Mouse (Mus musculus): Measurements from ENCODE around the gene Smap2.

Gene Smap2

DNA sequence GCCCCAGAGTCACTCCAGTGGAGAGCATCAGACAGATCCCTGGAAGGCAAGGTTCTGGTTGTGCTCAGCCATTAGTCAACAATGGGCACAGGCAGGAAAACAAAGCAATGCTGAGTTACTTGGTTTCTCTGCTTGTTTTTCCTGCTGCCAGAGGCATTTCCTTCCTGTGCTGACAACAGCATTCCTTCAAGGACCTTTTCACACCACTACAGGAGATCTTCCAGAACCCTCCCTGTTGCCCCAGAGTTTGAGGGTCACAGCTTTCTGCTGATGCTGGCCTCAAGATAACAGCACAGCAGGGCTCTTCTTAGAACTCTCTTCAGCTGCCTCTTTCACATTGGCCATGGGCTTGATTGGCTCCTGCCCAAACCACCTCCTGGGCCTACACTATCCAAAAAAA, 4.9 kb upstream of the Smap2 start:
- no peak for DNase-seq (ENCODE audit: low read depth in 1 of 2, low spot score in 2 of 2)

DNA sequence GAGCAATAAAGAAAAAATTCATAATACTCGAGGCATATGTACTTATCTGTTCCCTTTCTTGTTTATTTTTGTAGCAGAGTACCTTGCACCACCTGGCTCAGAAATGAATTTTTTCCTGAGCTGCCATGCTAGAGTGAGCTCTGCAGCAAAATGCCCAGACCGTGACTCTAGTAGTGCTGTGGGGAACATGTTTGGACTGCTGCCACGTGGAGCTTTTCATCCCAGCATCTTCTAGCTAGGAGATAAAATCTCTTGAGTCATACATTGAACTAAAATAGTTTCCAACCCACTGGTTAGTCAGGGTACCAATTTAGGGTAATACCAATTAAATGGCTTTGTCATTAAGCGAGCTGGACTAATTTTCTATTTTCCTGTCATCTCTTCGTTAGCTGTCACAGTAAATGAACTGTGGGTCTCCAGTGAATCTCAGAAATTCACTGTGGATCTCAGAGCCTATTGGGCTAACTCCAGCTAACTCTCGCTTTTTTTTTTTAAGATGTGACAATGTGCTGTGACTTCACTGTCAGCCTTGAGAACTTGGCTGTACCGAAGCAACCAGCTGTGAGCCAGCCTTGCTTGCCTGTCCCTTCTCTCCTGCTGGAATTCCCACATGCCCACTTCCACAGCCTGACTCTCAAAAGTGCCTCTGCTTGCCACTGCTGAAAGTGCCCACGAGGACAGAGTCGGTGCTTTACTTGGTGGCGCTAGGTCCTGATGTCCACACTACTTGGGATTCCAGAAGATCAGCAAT, 3.2 kb upstream of the Smap2 start:
- DNase-seq (ENCODE audit: low read depth in 1 of 2, low spot score in 2 of 2) = no peak

DNA sequence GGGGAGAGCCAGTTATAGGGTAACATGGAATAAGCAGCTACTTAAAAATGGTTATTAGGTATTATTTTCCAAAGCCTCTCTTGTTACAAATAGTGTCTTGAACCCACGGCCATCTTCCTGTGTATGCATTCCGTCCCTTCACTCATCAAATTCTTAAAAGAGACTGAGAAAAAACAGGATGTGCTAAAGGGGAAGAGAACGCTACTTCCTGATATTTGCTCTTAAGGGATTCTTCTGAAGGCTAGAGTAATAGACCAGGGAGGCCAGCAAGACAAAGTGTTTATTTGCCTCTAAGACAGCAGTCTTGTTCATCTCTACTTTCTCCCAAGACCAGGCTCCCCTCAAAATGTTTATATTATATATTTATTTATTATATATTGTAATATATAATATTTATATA, 1.2 kb upstream of the Smap2 start:
- DNase-seq (ENCODE audit: low read depth in 1 of 2, low spot score in 2 of 2) = no peak

DNA sequence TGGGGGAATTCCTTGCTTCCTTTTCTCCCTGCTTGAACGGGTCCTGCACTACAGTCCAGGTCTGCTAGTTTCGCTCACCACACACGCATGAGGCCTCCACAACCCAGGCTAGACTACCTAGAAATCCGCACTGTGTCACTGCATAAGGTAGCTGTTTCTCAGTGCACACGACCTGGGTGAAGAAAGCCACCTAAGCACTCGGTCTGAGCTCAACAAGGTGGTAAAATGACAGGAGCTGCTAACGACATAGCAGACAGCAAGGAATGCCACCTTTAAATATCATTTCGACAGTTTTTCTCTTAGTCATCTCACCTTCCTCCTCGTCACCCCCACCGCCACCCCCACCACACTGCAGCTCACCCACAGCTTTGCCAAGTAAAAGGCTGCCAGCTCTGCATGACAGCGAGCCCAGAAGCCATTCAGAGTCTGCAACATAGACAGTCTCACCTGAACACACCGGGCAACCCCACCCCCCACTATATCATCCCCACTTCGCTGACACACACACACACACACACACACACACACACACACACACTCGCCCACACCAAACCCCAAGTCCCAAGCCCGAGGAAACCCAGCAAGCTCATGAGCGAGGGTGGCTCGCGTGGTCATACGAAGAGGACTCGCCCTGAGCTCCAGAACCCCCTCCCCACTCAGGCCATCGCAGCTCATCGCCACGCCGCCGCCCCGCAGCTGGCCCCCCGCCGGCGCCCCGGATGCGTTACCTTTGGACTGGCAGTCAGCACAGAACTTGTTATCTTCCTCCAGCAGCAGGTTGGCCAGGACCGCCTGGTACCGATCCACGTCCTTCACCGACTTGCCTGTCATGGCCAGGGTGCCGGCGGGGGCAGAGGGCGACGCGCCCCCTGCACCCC, 787 bp downstream of the Smap2 start:
- DNase-seq (ENCODE audit: low read depth in 1 of 2, low spot score in 2 of 2) = no peak

DNA sequence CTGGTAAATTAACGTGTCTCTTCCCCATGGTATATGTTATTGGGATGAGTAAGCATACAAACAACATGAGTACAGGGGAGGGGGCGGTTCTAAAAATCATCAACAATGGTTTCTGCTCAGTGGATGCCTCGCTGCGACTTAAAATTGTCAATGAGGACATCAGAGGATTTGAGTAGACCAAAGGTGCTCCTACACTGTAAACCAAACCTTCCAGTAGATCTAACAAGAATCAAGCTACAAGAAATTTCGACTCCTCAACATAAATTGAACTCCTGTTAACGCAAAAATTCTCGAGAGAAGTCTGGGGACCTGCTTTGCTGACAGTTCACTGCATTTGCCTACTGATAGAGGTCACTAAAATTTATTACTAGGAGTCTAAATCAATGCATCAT, 1.8 kb downstream of the Smap2 start:
- no peak for DNase-seq (ENCODE audit: low read depth in 1 of 2, low spot score in 2 of 2)

DNA sequence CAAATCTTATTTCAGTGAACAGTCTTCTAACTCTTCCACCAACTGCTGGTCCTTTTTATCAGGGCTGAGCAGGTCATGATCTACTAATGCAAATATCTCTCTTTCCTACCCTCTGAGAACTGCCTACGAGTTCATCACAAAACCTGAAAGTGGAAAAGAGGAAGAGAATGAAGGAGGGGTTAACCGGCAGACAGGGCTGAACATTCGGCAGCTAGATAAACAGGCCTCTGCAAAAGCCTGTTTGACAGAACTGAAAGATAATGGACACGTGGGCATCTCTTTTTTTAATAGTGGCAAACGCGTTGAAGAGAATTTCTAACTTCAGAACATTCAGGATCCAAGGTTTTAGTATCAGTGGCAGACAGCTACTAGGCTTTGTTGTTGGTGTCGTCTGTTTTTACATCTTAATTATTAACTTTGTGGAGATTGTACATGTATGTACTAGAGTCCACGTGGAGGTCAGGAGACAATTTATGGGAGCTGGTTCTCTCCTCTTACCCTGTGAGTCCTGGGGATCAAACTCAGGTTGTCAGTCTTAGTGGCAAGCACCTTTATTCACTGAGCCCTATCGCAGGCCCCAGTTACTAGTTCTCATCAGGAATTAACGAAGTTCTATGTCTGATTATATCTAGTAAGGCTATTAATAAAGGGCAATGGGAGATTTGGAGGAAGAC, 2.3 kb downstream of the Smap2 start:
- peak in 1 of 2 experiments; percentile 28 for DNase-seq (ENCODE audit: low read depth in 1 of 2, low spot score in 2 of 2)

DNA sequence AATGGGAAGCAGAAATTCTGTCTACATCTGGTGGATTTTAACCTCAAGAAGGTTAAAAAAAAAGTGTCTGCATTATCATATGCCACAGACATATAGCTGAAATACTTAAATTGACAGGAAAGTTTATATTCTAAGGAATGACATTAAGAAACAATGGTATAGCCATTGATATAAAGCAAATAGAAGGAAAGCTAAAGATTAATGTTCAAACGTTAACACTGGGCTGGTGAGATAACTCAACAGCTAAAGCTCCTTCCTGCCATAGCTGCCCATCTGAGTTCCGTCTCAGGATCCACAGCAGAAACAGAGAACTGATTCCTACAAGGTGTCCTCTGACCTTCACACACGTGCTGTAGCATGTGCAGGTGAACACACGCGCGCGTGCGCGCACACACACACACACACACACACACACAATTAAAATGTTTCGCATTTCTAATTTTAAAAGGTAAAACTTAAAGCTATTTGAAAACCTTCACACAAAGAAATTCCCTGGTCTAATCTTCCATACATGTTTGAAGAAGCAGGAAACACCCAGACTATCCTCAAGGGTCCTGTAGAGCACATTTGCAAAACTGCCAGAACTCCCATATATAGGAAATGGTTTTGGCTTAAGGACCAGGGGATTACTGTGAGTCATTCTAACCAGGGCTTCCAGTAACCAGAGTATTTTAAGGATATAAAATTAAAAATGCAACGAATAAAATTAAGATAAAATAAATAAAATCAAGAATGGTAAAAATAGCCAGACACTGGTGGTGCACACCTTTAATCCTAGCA, 6.1 kb downstream of the Smap2 start:
- DNase-seq (ENCODE audit: low read depth in 1 of 2, low spot score in 2 of 2) = no peak

DNA sequence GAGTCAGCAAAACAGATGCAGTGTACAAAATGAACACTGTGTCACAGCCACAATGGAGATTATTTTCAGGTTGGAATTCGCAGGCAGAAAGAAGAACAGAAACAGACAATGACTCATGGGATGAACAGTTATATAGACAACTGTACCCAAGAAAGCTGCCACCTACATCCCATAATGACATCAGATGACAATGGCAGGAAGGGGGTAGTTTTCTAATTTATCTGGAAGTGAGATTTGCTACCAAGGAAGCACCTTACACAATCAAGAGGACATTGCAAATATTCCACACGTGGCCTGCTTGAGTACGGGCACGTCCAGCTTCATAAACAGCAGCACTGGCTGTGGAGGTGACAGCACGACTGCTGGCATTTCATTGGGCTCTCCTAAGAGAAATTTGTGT, 7.9 kb downstream of the Smap2 start:
- no peak for DNase-seq (ENCODE audit: low read depth in 1 of 2, low spot score in 2 of 2)

DNA sequence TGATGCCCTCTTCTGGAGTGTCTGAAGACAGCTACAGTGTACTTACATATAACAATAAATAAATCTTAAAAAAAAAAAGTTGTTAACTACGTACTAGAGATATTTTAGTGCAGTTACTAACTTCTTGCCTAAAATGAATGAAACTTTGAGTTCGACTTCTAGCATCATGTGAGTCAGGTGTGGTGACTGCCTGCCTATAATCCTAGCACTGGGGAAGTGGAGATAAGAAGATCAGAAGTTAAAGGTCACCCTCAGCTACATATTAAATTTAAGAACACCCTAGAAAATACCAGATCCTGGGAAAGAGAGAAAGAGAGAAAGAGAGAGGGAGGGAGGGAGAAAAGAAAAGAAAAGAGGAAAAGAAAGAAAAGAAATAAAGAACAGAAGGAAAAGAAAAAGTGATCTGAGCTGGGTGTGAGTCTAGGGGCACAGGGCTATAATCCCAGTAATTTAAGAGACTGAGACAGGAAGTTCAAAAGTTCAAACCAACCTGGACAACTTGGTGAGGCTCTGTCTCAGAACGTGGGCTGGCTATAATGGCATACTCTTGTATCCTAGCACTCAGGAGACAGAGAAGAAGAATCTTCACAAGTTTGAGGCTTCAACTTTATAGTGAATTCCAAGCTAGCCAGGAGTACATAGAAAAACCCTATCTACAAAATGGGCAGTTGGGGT, 8.8 kb downstream of the Smap2 start:
- DNase-seq (ENCODE audit: low read depth in 1 of 2, low spot score in 2 of 2) = no peak

DNA sequence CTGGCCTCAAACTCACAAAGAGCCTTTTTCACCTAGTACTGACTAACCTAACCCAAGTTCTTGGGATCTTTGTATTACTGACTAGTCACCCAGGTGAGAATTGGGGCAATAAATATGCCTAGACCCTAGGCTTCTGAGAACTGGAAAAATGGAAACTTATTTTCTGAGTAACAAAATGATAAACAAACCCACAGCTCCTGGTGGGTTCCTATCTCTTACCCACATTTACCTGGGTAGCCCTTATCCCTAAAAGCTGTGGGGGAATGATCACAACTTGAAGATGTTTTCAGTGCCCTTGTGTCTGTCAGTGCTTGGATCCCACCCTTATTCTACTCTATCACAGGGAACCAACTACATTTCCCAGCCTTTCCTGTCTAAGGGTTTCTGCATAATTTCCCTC, 10.0 kb downstream of the Smap2 start:
- no peak for DNase-seq (ENCODE audit: low read depth in 1 of 2, low spot score in 2 of 2)

DNA sequence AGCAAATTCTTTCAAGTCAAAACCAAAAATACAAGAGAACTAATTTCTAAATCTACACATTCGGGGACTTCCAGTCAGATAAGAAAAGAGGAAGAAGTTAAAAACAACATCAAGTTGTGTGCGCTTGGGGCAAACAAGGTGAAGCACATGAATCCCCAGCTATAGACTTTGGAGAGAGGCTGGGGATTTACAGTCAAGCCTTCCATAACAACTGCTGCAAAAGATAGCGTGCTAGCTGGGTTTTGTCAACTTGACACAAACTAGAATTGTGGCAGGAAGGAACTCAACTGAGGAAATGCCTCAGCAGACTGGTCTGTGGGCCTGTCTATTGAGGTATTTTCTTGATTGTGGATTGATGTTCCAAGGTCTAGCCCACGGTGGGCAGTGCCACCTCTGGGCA, 12.4 kb downstream of the Smap2 start:
- no peak for DNase-seq (ENCODE audit: low read depth in 1 of 2, low spot score in 2 of 2)

DNA sequence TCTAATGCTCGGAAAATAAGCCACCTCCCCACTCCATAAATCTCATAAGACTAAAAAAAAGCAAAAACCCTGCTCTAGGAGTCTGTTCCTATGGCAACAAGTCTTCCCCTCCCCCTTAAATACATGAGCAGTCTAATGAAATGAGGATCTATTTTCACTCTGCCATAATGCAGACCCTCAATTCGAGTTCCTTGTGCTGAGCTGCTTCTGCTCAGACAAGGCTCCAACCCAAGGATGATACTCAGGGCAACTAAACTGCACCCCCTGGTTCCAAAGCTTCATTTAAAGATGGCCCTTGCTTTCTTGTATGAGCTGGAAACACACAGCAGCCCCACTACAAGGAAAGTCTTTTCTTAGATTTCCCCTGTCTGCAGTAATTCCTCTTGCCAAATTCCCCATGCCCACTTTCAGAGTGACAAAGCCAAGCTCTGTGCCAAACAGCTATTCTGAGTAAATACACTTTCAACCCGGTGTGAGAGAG, 13.4 kb downstream of the Smap2 start:
- DNase-seq (ENCODE audit: low read depth in 1 of 2, low spot score in 2 of 2) = no peak

DNA sequence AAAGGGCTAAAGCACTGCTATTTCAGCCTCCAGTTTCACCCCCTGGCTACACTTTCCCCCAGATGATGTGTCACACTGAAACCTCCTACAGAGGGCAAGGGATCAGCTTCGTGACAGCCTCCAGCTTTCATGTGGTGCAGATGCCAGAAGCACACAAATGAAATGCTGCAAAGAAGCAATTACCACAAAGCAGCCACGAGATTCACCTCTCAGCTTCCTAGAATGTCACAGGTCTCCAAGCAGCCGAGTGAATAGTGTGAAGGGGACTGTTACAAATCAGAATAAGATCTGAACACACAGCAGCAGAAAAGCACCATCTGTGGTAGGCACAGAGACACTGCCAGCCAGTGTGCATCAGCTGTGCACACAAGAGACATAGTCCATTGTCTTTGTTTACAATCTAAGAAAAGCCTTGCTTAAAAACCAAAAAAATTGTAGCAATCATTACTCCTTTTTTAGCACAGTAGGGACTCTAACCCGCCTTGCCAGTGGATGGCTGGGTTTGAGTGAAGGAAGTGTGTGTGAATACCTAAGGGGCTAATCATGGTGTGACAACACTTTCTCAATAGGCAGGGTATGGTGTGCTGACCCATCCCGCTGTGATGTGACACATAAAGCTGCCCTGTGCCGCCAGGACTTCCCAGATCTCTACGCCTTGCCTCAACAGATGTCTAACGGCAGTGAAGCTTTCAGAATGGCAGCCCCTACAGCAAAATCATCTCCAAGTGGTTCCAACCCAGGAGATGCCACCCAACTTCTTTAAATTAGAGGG, 14.5 kb downstream of the Smap2 start:
- DNase-seq (ENCODE audit: low read depth in 1 of 2, low spot score in 2 of 2) = no peak

DNA sequence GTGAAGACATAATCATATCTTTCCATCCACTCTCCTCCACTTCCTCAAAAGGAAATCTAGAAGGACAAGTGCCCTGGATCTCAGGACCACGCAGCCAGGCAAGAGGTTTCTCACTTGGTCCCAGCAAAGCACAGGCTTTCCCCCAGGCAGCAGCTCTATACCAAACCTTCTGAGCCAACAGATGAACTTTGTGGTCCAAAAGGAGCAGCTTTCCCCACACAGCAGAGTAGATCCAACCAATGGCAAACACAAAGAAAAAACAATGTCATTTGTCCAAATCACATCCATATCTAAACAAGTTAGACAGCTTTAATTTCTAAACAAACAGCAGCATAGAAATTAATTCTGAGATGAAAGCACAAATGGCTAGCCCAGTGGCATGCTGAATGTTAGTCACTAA, 15.4 kb downstream of the Smap2 start:
- no peak for DNase-seq (ENCODE audit: low read depth in 1 of 2, low spot score in 2 of 2)

DNA sequence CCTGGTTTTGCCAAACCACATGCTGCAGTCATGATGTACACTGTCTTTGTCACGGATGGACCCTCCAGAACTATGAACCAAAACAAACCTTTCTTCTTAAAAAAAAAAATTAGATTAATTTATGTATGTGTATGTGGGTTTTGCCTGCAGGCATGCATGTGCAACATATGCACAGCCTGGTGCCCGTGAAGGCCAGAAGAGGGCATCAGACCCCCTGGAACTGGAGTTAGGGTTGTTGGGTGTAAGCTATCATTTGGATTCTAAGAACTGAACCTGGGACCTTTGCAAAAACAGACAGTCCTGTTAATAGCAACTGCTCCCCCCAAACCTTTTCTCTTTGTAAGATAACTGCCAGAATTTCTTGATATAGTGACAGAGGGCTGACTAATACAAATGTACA, 16.0 kb downstream of the Smap2 start:
- DNase-seq (ENCODE audit: low read depth in 1 of 2, low spot score in 2 of 2) = no peak

DNA sequence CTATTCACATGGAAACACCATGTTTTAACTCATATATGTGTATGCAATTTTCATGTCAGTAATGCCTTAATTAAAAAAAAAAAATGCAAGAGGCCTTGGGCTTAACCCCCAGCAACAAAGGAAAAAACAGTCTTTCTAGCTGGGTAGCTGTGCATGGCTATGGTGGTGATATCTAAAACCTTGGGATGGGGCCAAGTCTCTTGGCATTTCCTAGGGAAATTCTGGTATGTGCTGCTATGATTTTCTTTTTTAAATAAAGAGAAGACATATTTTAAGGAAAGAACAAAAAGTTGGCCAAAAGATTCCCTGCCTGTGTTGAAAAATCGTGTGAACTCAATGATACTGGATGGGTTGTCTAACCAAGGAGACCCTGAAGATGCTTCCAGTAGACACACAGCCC, 21.1 kb downstream of the Smap2 start:
- no peak for DNase-seq (ENCODE audit: low read depth in 1 of 2, low spot score in 2 of 2)

DNA sequence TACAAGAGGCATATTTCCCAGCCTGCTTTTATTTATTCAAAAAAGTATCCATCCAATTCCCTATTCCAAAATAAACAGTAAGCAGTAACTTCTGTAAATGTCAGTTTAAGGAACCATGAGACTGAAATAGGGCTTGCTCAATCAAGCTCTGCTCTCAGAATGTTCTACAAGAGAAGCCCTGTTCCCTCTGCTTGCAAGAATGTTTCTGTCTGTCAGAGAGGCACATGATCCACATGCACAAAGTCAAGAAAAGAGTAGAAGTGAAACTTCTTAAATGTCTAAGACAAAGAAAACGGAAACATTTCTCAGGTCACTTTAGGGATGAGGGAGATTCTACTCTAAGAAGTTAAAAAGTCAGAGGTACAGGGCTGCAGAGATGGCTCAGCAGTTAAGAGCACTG, 24.0 kb downstream of the Smap2 start:
- peak in 1 of 2 experiments; percentile 52 for DNase-seq (ENCODE audit: low read depth in 1 of 2, low spot score in 2 of 2)

DNA sequence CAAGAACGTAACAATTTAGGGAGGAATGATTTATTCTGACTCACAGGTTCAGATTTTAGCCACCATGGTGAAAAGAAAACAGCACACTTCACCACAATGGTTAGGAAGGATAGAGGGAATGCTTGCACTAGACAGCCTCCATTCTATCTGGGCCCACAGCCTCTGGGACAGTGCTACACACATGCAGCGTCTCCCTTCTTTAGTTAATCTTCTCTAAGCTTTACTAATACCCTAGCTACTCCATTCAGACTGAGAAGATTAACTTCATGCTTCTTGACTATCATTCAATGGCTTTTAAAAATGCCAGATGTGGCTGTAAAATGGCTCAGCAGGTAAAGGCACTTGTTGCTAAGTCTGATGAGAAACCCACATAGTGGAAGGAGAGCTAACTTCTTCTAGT, 24.8 kb downstream of the Smap2 start:
- no peak for DNase-seq (ENCODE audit: low read depth in 1 of 2, low spot score in 2 of 2)

DNA sequence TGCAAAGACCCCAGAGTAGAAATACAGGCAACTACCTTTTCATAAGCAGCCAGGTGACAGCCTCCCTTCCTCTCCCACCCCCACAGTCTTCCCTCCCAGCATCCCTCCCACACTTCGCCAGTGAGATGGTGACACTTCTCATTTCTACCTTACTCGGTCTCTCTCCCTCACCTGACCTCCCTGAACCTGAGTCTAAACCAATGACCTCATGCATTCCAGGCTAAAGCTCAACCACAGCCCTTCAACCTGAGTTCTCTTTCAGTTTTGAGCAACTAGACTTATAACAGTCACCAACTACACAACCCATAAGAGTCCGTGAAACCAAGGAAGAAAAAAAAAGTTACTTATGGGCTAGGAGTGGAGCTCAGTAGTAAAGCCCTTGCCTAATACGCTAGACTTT, 29.7 kb downstream of the Smap2 start:
- no peak for DNase-seq (ENCODE audit: low read depth in 1 of 2, low spot score in 2 of 2)

DNA sequence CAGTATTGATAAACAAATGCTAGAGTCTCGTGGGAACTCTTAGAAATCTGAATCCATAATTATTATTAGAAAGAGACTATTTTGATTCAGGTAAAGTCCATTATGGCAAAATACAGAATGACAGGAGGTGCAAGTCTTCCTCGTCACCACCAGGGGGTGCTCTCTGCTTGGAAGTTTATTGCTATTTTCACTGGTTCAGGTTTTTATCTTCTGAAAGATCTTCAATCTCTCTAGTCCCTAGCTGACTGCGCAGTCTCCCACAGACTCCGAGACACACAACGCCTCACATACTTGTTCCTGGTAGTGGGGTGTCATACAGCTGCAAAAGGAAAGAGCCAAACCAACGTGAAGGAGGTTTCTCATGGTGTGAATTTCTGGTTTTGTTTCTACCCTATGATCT, 30.6 kb downstream of the Smap2 start:
- DNase-seq (ENCODE audit: low read depth in 1 of 2, low spot score in 2 of 2) = no peak
